Mouse (Mus musculus): ENCODE results near the gene Celf1. TPM values are rescaled to one million over a fixed set of nuclear protein-coding genes. Genes with fewer than 3 reads are reported as not detected.
"Not testable (repeated sequence)": the region's sequence is repeated elsewhere in the genome, so short reads cannot be mapped to it uniquely, and the experiment has no call there.

The Celf1 gene
- polyA plus RNA-seq (2015; fragmentation: Nextera tagmentation; extraction: Ambion mirVana) = 86.6 and 89.5 TPM in 2 replicates

- H3K4me3 ChIP-seq (replicated peaks) = peak within 1 kb of the TSS; percentile 84
- peak within 1 kb of the TSS; percentile 96 for H3K27ac ChIP-seq (replicated peaks)
- no peaks in the 10 kb centered on the region for H3K9me3 ChIP-seq (replicated peaks)
- peak within 1 kb of the TSS; percentile 70 for H3K4me2 ChIP-seq
- H3K4me1 ChIP-seq = peaks cover 45% of the 10 kb centered on the region
- H3K9ac ChIP-seq (replicated peaks) = peak within 1 kb of the TSS; percentile 80
- peak; percentile 96 for ATAC-seq (ENCODE audit: low FRiP score)
- WGBS = under 1% methylated on average over 75 of the region's 113 CpGs
- H3K27me3 ChIP-seq (replicated peaks) = no peaks in the 10 kb centered on the region
- H3K36me3 ChIP-seq = no peaks in the 10 kb centered on the region
Measured at GRCm38 (mm10) chr2:90940233-90941229, at the start of gene Celf1. TSS of gene Celf1 (plus strand) at chr2:90940382.

- no peak overlapping the region for H3K4me2 ChIP-seq
- H3K36me3 ChIP-seq = peaks cover 42% of the 10 kb centered on the region
- no peak overlapping the region for H3K4me3 ChIP-seq (replicated peaks)
- H3K27me3 ChIP-seq (replicated peaks) = no peaks in the 10 kb centered on the region
- ATAC-seq (ENCODE audit: low FRiP score) = no peak
- no peak overlapping the region for H3K27ac ChIP-seq (replicated peaks)
- WGBS = 89% methylated on average over 6 of the region's 6 CpGs
- H3K9ac ChIP-seq (replicated peaks) = no peak overlapping the region
- no peaks in the 10 kb centered on the region for H3K9me3 ChIP-seq (replicated peaks)
- H3K4me1 ChIP-seq = peaks cover 29% of the 10 kb centered on the region
Measured at GRCm38 (mm10) chr2:90893673-90894298, 46.4 kb upstream of the Celf1 start.

DNA sequence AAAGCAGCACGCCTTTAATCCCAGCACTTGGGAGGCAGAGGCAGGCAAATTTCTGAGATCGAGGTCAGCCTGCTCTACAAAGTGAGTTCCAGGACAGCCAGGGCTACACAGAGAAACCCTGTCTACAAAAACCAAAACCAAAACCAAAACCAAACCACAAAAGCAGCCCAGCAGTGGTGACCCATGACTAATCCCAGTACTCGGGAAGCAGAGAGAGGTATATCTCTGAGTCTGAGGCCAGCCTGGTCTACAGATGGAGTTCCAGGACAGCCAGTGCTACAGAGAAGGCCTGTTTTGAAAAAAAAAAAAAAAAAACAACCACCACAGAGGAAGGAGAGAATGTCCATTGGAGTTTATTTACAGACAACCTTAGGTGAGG lies 45.9 kb upstream of the Celf1 start:
- H3K4me2 ChIP-seq; ATAC-seq (ENCODE audit: low FRiP score); H3K27me3 ChIP-seq (replicated peaks); H3K27ac ChIP-seq (replicated peaks); H3K4me3 ChIP-seq (replicated peaks); H3K9ac ChIP-seq (replicated peaks); H3K9me3 ChIP-seq (replicated peaks): not testable (repeated sequence)
- peaks cover 24% of the 10 kb centered on the region for H3K4me1 ChIP-seq
- WGBS = 93% methylated on average over 3 of the region's 3 CpGs
- peaks cover 47% of the 10 kb centered on the region for H3K36me3 ChIP-seq

- no peaks in the 10 kb centered on the region for H3K27me3 ChIP-seq (replicated peaks)
- H3K4me1 ChIP-seq = peaks cover 40% of the 10 kb centered on the region
- H3K36me3 ChIP-seq = peaks cover 40% of the 10 kb centered on the region
- 88% methylated on average over 2 of the region's 2 CpGs for WGBS
- peak overlapping the region; percentile 80 for H3K4me3 ChIP-seq (replicated peaks)
- H3K4me2 ChIP-seq = peak overlapping the region; percentile 75
- no peak for ATAC-seq (ENCODE audit: low FRiP score)
- peak overlapping the region; percentile 94; the same call in 1 of the 2 replicates for H3K27ac ChIP-seq (replicated peaks)
- peak overlapping the region; percentile 73 for H3K9ac ChIP-seq (replicated peaks)
- no peaks in the 10 kb centered on the region for H3K9me3 ChIP-seq (replicated peaks)
Measured at GRCm38 (mm10) chr2:90903398-90903797, 36.8 kb upstream of the Celf1 start.

GRCm38 (mm10) chr2:90904076-90904855 lies 35.9 kb upstream of the Celf1 start, which contains the start of the genes Kbtbd4 and Ndufs3:
TSS of gene Kbtbd4 (plus strand) at chr2:90904740.
TSS of gene Ndufs3 (minus strand) at chr2:90904827.
- under 1% methylated on average over 43 of the region's 43 CpGs for WGBS
- Histone ChIP-seq H3K9me3 (replicated peaks) (no peaks in the 10 kb centered on the region), H3K27ac (replicated peaks) (peak within 1 kb of the TSS; percentile 94), H3K36me3 (peaks cover 40% of the 10 kb centered on the region), H3K27me3 (replicated peaks) (no peaks in the 10 kb centered on the region), H3K4me1 (peaks cover 40% of the 10 kb centered on the region), H3K4me2 (peak within 1 kb of the TSS; percentile 75), H3K4me3 (replicated peaks) (peak within 1 kb of the TSS; percentile 80), H3K9ac (replicated peaks) (peak within 1 kb of the TSS; percentile 73)
- peak; percentile 94 for ATAC-seq (ENCODE audit: low FRiP score)

- H3K4me2 ChIP-seq = peak overlapping the region; percentile 75
- H3K27me3 ChIP-seq (replicated peaks) = no peaks in the 10 kb centered on the region
- peak overlapping the region; percentile 80 for H3K4me3 ChIP-seq (replicated peaks)
- WGBS = under 1% methylated on average over 21 of the region's 21 CpGs
- peaks cover 40% of the 10 kb centered on the region for H3K4me1 ChIP-seq
- H3K9me3 ChIP-seq (replicated peaks) = no peaks in the 10 kb centered on the region
- peak overlapping the region; percentile 73 for H3K9ac ChIP-seq (replicated peaks)
- peak overlapping the region; percentile 94 for H3K27ac ChIP-seq (replicated peaks)
- peak; percentile 65; the same call in 1 of the 2 replicates for ATAC-seq (ENCODE audit: low FRiP score)
- H3K36me3 ChIP-seq = peaks cover 44% of the 10 kb centered on the region
Measured at GRCm38 (mm10) chr2:90904856-90905224, 35.3 kb upstream of the Celf1 start.

DNA sequence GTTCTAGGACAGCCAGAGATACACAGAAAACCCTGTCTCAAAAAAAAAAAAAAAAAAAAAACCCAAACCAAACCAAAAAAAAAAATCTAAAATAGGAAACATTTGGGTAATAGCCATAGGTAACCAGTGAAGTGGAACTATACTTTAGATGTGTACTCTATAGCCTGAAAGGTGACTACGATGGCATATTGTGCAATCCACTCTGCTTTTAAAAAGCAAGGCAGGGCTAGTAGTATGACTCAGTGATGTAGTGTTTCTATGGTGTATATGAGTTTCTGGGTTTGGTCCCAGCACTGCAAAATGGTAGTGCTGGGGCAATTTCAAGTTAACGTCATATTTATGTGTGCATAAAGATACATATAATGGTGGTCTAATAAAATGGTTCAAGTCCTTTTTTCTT lies 33.5 kb upstream of the Celf1 start:
- H3K27ac ChIP-seq (replicated peaks) = no peak overlapping the region
- H3K27me3 ChIP-seq (replicated peaks) = no peaks in the 10 kb centered on the region
- no peak overlapping the region for H3K4me3 ChIP-seq (replicated peaks)
- H3K4me1 ChIP-seq = peaks cover 40% of the 10 kb centered on the region
- H3K36me3 ChIP-seq = peaks cover 51% of the 10 kb centered on the region
- WGBS = 90% methylated on average over 2 of the region's 2 CpGs
- H3K4me2 ChIP-seq = no peak overlapping the region
- ATAC-seq (ENCODE audit: low FRiP score) = no peak
- H3K9me3 ChIP-seq (replicated peaks) = no peaks in the 10 kb centered on the region
- H3K9ac ChIP-seq (replicated peaks) = no peak overlapping the region

DNA sequence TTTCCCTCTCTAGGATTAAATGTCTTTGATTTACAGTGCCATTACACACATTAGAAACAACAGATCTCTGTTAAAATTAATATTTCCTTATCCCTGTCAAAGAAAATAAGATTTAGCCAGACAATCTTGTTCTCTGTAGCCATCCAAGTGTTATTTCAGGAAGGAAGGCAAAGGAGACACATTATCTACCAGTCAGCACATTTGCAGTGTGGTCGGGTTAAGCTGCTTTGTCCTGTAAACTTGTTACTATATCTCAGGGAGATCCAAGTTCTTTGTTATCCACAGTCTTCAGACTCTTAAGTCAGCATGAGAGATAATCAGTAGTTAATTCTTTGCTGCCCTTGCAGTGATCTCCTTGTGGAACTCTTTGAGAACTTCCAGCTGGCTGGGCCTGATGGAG lies 29.3 kb upstream of the Celf1 start:
- Histone ChIP-seq H3K9me3 (replicated peaks) (no peaks in the 10 kb centered on the region), H3K4me1 (peaks cover 33% of the 10 kb centered on the region), H3K4me3 (replicated peaks) (no peak overlapping the region), H3K27me3 (replicated peaks) (no peaks in the 10 kb centered on the region), H3K9ac (replicated peaks) (no peak overlapping the region), H3K4me2 (no peak overlapping the region), H3K27ac (replicated peaks) (no peak overlapping the region), H3K36me3 (peaks cover 50% of the 10 kb centered on the region)
- no peak for ATAC-seq (ENCODE audit: low FRiP score)
- whole genome bisulfite sequencing = 85% methylated on average over 1 of the region's 1 CpGs

DNA sequence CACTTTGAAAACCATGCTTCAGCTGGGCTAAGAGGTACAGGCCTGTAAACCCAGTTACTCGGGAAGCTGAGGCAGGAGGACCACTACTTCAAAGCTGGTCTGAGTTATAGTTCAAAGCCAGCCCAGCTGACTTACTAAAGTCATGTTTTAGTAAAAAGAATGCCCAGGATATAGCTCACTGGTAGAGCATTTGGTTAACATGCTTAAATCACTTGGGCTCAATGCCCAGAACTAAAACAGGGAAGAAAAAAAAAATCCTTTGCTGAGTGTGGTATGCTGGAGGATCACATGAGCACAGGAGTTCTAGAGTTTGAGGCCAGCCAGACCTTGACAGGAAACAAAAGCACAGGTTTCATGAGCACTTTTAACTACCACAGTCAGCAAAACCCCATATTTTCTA lies 28.5 kb upstream of the Celf1 start:
- H3K36me3 ChIP-seq = peaks cover 50% of the 10 kb centered on the region

DNA sequence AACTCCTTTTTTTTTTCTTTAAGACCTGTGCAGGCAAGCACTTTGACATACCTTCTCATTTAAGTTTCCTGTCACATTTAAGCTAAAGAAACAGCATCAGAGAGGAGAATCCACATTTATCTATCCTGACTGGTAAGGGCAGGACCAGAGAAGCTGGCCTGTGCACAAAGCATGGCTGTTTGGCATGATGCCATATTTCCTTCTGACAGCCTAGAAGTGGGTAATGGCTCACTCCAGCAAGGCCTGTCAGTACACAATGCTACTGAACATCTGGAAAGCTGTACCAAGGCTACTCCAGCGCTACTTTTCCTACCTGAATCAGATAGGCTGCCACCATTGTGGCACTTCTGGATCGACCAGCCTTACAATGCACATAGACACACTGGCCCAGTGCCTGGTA lies 26.5 kb upstream of the Celf1 start:
- H3K9ac ChIP-seq (replicated peaks) = no peak overlapping the region

More for the DNA sequence above, 28.5 kb upstream of the Celf1 start:
- no peak for ATAC-seq (ENCODE audit: low FRiP score)
- Histone ChIP-seq H3K27ac (replicated peaks) (no peak overlapping the region), H3K9me3 (replicated peaks) (no peaks in the 10 kb centered on the region), H3K4me2 (no peak overlapping the region), H3K4me3 (replicated peaks) (no peak overlapping the region), H3K9ac (replicated peaks) (no peak overlapping the region), H3K27me3 (replicated peaks) (no peaks in the 10 kb centered on the region), H3K4me1 (peaks cover 33% of the 10 kb centered on the region)
- WGBS = 82% methylated on average over 1 of the region's 1 CpGs

DNA sequence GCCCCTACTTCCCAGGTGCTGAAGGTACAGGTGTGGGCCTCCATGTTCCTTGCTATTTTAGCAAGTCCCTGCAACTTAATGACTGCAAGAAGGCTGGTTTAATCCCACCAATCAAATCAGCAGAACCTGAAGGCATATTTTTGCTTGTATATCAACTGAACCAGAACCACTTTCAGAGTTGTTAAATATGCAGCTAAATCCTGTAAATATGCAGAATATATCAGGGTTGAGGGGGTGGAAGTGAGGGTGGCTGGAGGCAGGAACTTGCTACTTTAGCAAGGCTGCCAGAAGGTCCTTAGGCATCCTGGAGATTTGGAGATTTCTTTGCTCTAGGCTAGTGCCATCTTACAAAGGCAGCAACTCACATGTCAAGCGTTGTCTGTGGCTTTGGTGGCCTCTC lies 24.7 kb upstream of the Celf1 start:
- H3K9me3 ChIP-seq (replicated peaks) = no peaks in the 10 kb centered on the region
- 0 out of 2 replicates have a peak overlapping the region, but pooled peaks have one; percentile 7 for H3K9ac ChIP-seq (replicated peaks)
- peaks cover 18% of the 10 kb centered on the region for H3K36me3 ChIP-seq
- ATAC-seq (ENCODE audit: low FRiP score) = no peak
- WGBS = 48% methylated on average over 1 of the region's 1 CpGs
- no peak overlapping the region for H3K27ac ChIP-seq (replicated peaks)
- no peaks in the 10 kb centered on the region for H3K27me3 ChIP-seq (replicated peaks)
- peaks cover 32% of the 10 kb centered on the region for H3K4me1 ChIP-seq
- H3K4me3 ChIP-seq (replicated peaks) = no peak overlapping the region
- H3K4me2 ChIP-seq = peak overlapping the region; percentile 85

More for the DNA sequence above, 26.5 kb upstream of the Celf1 start:
- peaks cover 32% of the 10 kb centered on the region for H3K4me1 ChIP-seq
- no peaks in the 10 kb centered on the region for H3K27me3 ChIP-seq (replicated peaks)
- no peaks in the 10 kb centered on the region for H3K9me3 ChIP-seq (replicated peaks)
- 0 out of 2 replicates have a peak overlapping the region, but pooled peaks have one; percentile 33 for H3K27ac ChIP-seq (replicated peaks)
- H3K36me3 ChIP-seq = peaks cover 36% of the 10 kb centered on the region
- no peak overlapping the region for H3K4me2 ChIP-seq
- 77% methylated on average over 2 of the region's 2 CpGs for WGBS
- no peak overlapping the region for H3K4me3 ChIP-seq (replicated peaks)
- ATAC-seq (ENCODE audit: low FRiP score) = no peak
